Mouse (Mus musculus): ENCODE results near the gene Mllt10.

GRCm38 (mm10) chr2:18229279-18229678 is 174.2 kb downstream of the Mllt10 start:
- TF ChIP-seq CTCF (IDR thresholded peaks at IDR 0.05; ENCODE audit: low read depth) (no peak), EP300 (IDR thresholded peaks at IDR 0.05; ENCODE audit: low read depth) (no peak)

Measured in liver, postnatal 0 days (tissue).